Mouse (Mus musculus) C2C12 (cell line): ENCODE results near the gene Rnf180. TPM values are rescaled to one million over a fixed set of nuclear protein-coding genes. Genes with fewer than 3 reads are reported as not detected.
A peak's percentile ranks its signal among the peaks of the same experiment; 100 is the strongest.

ENCODE experiments used
- H3K27me3 ChIP-seq: one replicate; pipeline ENCODE4 v1.6.1; 2011; ENCODE audit not compliant: control insufficient read depth, insufficient read depth, insufficient read length
- H3K36me3 ChIP-seq: one replicate; pipeline ENCODE4 v1.6.1; 2011; ENCODE audit not compliant: control insufficient read depth, insufficient read depth
- H3K4me3 ChIP-seq: one replicate; pipeline ENCODE4 v1.5.1; 2011; ENCODE audit warnings: mild to moderate bottlenecking, control low read depth; ENCODE audit not compliant: poor library complexity, insufficient read depth, severe bottlenecking
- H3K79me2 ChIP-seq: one replicate; pipeline ENCODE4 v1.6.1; 2011; ENCODE audit not compliant: control insufficient read depth, insufficient read depth
- H3K79me3 ChIP-seq: one replicate; pipeline ENCODE4 v1.6.1; 2011; ENCODE audit warnings: low read depth, control low read depth
- H3ac ChIP-seq: one replicate; pipeline ENCODE3; 2011; ENCODE audit warnings: low read depth; ENCODE audit not compliant: control insufficient read depth, insufficient read length
- CEBPB ChIP-seq: IDR thresholded peaks from one replicate; pipeline ENCODE4 v1.6.1; 2011; ENCODE audit warnings: low read depth, mild to moderate bottlenecking, control low read depth, moderate library complexity
- CTCF ChIP-seq: IDR thresholded peaks from one replicate; pipeline ENCODE4 v1.5.1; 2011; ENCODE audit not compliant: control insufficient read depth, insufficient read depth, insufficient read length
- FOSL1 ChIP-seq: IDR thresholded peaks from one replicate; pipeline ENCODE4 v1.8.0; 2011; ENCODE audit warnings: mild to moderate bottlenecking, low read length; ENCODE audit not compliant: poor library complexity, insufficient read depth, severe bottlenecking
- MAX ChIP-seq: IDR thresholded peaks from one replicate; pipeline ENCODE4 v1.6.1; 2011; ENCODE audit warnings: mild to moderate bottlenecking, control low read depth
- MYOD1 ChIP-seq: IDR thresholded peaks from one replicate; pipeline ENCODE4 v1.6.1; 2011; ENCODE audit warnings: low read depth; ENCODE audit not compliant: control insufficient read depth, insufficient read length
- MYOG ChIP-seq: IDR thresholded peaks from one replicate; pipeline ENCODE4 v1.6.1; 2011; ENCODE audit not compliant: control insufficient read depth, insufficient read length; ENCODE audit errors: extremely low read depth
- USF1 ChIP-seq: IDR thresholded peaks from one replicate; pipeline ENCODE4 v1.6.1; 2011; ENCODE audit warnings: low read depth, mild to moderate bottlenecking, control low read depth, moderate library complexity
- polyA plus RNA-seq: library from polyadenylated mRNA; unstranded; fragments of >200 nt; fragmentation: generic; extraction: Trizol; gene quantifications from one replicate; pipeline ENCODE4 v1.2.1, GENCODE M21; 2012; ENCODE audit warnings: missing spikeins

Rnf180 gene
- polyA plus RNA-seq, 1 experiment: not detected

DNA sequence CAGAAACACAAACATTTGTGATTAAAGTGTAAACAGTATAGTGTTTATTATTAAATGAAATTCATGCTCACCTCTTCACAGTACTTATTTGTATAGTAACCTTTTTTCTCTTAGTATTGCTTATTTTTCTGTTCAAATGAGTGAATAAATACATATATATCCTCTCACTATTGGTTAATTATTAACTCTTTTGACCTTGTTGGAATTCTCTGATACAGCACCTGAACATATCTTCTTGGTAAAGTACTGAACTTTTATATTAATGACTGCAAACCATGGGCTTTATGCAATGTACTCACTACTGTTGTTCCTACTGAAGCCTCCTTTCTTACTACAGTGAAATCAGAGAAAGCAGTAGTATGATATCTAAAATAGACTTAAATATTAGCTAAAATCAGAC, 173.0 kb downstream of the Rnf180 start:
- Histone ChIP-seq H3K36me3 (no peaks in the 10 kb centered on the region), H3K27me3 (no peaks in the 10 kb centered on the region), H3K4me3 (no peak overlapping the region), H3ac (no peak overlapping the region), H3K79me2 (no peaks in the 10 kb centered on the region), H3K79me3 (no peaks in the 10 kb centered on the region)
- TF ChIP-seq CTCF (no peak), USF1 (no peak), MYOD1 (no peak), FOSL1 (no peak), MYOG (no peak), MAX (no peak), CEBPB (no peak)

DNA sequence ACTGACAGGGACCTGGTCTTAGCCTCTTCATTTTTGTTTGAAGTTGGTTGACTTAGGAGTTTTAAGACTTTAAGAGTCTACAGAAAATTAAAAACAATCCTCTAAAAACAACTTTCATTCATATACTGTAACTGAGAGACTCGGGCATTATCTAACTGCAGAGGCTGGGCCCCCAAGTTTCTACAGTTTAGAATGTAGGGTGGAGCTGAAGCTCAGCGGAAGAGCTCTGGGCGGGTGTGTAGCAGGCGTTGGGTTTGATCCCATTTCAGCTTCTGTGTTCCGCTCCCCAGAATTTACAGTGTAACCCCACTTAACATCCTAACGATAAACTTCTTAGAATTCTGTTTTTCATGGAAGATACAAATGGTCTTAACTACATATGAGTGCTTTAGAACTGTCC, 183.0 kb downstream of the Rnf180 start:
- Histone ChIP-seq H3K4me3 (no peak overlapping the region), H3K79me3 (no peaks in the 10 kb centered on the region), H3ac (no peak overlapping the region), H3K27me3 (no peaks in the 10 kb centered on the region), H3K79me2 (no peaks in the 10 kb centered on the region), H3K36me3 (no peaks in the 10 kb centered on the region)
- TF ChIP-seq FOSL1: no peak
- no peak for TF ChIP-seq USF1
- no peak for TF ChIP-seq CTCF
- TF ChIP-seq MYOD1: no peak
- no peak for TF ChIP-seq CEBPB
- no peak for TF ChIP-seq MYOG
- TF ChIP-seq MAX: no peak

DNA sequence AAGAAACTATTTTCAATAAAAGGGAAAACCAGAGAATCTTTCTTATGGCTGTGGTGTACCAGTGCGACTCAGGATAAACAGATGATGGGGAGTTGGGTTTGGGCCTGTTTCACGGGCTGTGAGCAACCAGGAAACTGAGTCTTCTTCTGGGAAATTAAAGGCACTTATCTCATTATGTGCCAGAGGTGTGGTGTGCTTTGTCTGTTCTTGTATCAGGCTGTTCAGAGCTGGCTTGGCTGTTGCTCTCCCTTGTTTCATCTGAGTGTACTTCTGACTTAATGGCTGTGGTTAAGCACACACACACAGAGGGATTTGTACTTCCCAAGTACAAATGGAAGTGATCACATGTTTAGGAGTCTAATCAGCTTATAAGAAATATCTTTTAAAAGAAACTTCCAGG, 190.2 kb downstream of the Rnf180 start:
- Histone ChIP-seq H3K4me3 (no peak overlapping the region), H3K79me2 (no peaks in the 10 kb centered on the region), H3K79me3 (no peaks in the 10 kb centered on the region), H3K27me3 (no peaks in the 10 kb centered on the region), H3K36me3 (no peaks in the 10 kb centered on the region), H3ac (no peak overlapping the region)
- TF ChIP-seq FOSL1: no peak
- TF ChIP-seq CTCF: no peak
- no peak for TF ChIP-seq MAX
- TF ChIP-seq CEBPB: no peak
- no peak for TF ChIP-seq MYOG
- TF ChIP-seq MYOD1: no peak
- TF ChIP-seq USF1: no peak

DNA sequence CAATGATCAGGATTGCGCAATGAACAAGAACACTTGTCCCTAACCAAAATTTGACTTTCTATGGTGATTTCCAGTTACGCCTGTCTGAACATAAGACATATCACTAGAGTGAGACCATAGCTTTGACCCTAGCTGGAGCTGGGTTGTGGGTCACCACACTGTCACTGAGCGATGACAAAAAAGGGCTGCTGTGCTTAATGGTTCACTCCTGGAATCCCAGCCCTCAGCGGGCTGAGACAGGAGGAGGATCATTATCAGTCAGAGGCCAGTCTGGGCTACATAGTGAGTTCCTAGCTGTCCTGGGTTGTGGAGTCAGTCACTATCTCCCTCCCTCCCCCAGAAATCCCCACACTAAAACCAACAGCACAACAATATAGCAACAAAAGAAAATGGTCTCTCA, 193.9 kb downstream of the Rnf180 start:
- Histone ChIP-seq H3K79me3 (no peaks in the 10 kb centered on the region), H3K79me2 (no peaks in the 10 kb centered on the region), H3K27me3 (no peaks in the 10 kb centered on the region), H3K36me3 (no peaks in the 10 kb centered on the region), H3ac (no peak overlapping the region), H3K4me3 (no peak overlapping the region)
- TF ChIP-seq CTCF (no peak), MYOD1 (no peak), USF1 (no peak), CEBPB (peak; percentile 40), FOSL1 (no peak), MAX (no peak)

GRCm38 (mm10) chr13:105096316-105096715, 198.3 kb downstream of the Rnf180 start:
- H3ac ChIP-seq: no peak overlapping the region
- H3K36me3 ChIP-seq: no peaks in the 10 kb centered on the region
- TF ChIP-seq FOSL1 (no peak), CEBPB (no peak), MYOD1 (no peak), MYOG (no peak), CTCF (no peak), MAX (no peak), USF1 (no peak)

DNA sequence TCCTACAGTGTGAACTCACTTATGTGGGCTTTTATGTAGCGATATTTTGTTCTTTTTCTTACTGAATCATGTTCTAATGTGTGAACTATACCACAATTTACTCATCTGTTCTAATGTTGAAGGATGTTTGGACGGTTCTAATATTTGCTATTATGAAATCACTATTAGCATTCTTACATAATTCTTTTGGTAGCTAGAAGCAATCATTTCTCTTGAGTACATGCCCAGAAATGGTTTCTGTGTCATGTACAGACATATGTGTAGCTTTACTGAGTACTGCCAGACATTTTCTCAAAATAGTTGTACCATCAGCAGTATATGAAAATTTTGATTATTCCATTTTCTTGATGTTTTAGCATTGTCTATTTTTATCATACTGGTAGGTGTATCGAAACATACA, 205.3 kb downstream of the Rnf180 start:
- H3K36me3 ChIP-seq: no peaks in the 10 kb centered on the region
- no peaks in the 10 kb centered on the region for H3K79me3 ChIP-seq
- no peak overlapping the region for H3ac ChIP-seq
- H3K79me2 ChIP-seq: no peaks in the 10 kb centered on the region
- H3K27me3 ChIP-seq: no peaks in the 10 kb centered on the region
- no peak for TF ChIP-seq CEBPB
- TF ChIP-seq MYOG: no peak
- TF ChIP-seq USF1: no peak
- TF ChIP-seq CTCF: no peak
- TF ChIP-seq MYOD1: no peak
- TF ChIP-seq MAX: no peak
- TF ChIP-seq FOSL1: no peak
- no peak overlapping the region for H3K4me3 ChIP-seq

More at GRCm38 (mm10) chr13:105096316-105096715, 198.3 kb downstream of the Rnf180 start:
- Histone ChIP-seq H3K4me3 (no peak overlapping the region), H3K79me3 (no peaks in the 10 kb centered on the region), H3K79me2 (no peaks in the 10 kb centered on the region), H3K27me3 (no peaks in the 10 kb centered on the region)
